8 mouse cellular contexts compared by ENCODE assay signal in genomic region chr10:77252790-77253189, GRCm38 (mm10). TPM values are rescaled to one million over a fixed set of nuclear protein-coding genes. Genes with fewer than 3 reads are reported as not detected.
DNase-seq lines count a peak whose midpoint lies in the region; ATAC-seq and TF ChIP-seq lines count a peak whose summit lies in the region.

No protein-coding gene starts in this region.

- TF ChIP-seq CTCF in gastrocnemius, adult 2 months (IDR thresholded peaks at IDR 0.05), result peak; percentile 96
- peak; percentile 92 for TF ChIP-seq CTCF in left cerebral cortex, adult 2 months (IDR thresholded peaks at IDR 0.05)

- peak; percentile 82 to 87 for DNase-seq in cerebellum, postnatal 36 days
- DNase-seq in gastrocnemius, adult 2 months, result peak; percentile 74
- peak; percentile 95 for DNase-seq in hindlimb bud, embryonic 11.5 days (ENCODE audit: extremely low spot score, low read depth, low spot score)
- DNase-seq in left cerebral cortex, adult 2 months (ENCODE audit: extremely low spot score in 1 of 2, low spot score in 2 of 2), result peak; percentile 77 to 86
- peak; percentile 82 to 90 for DNase-seq in right cerebral cortex, postnatal 10 days (ENCODE audit: low spot score in 2 of 2)
- peak; percentile 77 to 80 for DNase-seq in urinary bladder, postnatal 36 days (ENCODE audit: low spot score in 2 of 2)

- peak; percentile 59 for ATAC-seq in activated CD4-positive, CD25-positive, alpha-beta regulatory T cell, adult 4 months
- ATAC-seq in megakaryocyte progenitor cell, adult 5-6 weeks (replicated peaks; ENCODE audit: poor library complexity), result peak; percentile 92

- intact Hi-C loops in gastrocnemius, adult 2 months (cut with DNase I), result loop anchor here (1.0 to 10.0 kb wide), 3 partner anchors 45 to 418 kb away; no protein-coding TSS in a partner anchor
- intact Hi-C loops in left cerebral cortex, adult 2 months (cut with DNase I), result loop anchor here (1.0 to 5.0 kb wide), 4 partner anchors 50 to 415 kb away; no protein-coding TSS in a partner anchor

- no peak overlapping the region for H3K4me3 ChIP-seq in gastrocnemius, adult 2 months
- H3K4me3 ChIP-seq in left cerebral cortex, adult 2 months, result no peak overlapping the region

- peak overlapping the region; percentile 59; the same call in 1 of the 2 replicates for H3K27ac ChIP-seq in gastrocnemius, adult 2 months
- H3K27ac ChIP-seq in left cerebral cortex, adult 2 months, result no peak overlapping the region

RNA-seq across cellular contexts. Expression of gene Pofut2, which starts 6.2 kb away (rescaled TPM):
- polyA plus RNA-seq in activated CD4-positive, CD25-positive, alpha-beta regulatory T cell, adult 4 months (2017; shearing (Covaris generic)), result 10 to 100 TPM; 18.5 to 19.9 TPM
- 10 to 100 TPM; 21.9 to 25.2 TPM for total RNA-seq in gastrocnemius, adult 2 months (2021)
- total RNA-seq in left cerebral cortex, adult 2 months (2021), result 10 to 100 TPM; 37.6 to 38.2 TPM
- total RNA-seq in megakaryocyte progenitor cell, adult 5-6 weeks (2015), result 11.5 and 12.0 TPM in 2 replicates
- 15.0 and 15.8 TPM in 2 replicates for total RNA-seq in megakaryocyte progenitor cell, adult 5-6 weeks (2017)
